Mouse (Mus musculus) heart, postnatal 0 days (tissue): ENCODE measurements at regions not wholly inside any gene's neighbourhood (a gene's known extent, or its start where the extent isn't known, plus 50 kb on each side); places are given as distances from the start of the nearest gene placed in this dataset.

Source experiments
- CTCF ChIP-seq: IDR thresholded peaks from 2 replicates; pipeline ENCODE4 v1.5.1; 2016; ENCODE audit warnings: antibody characterized with exemption, control low read depth, low read depth
- EP300 ChIP-seq: IDR thresholded peaks from 2 replicates; pipeline ENCODE4 v1.6.1; 2016; ENCODE audit warnings: antibody characterized with exemption, low read depth

GRCm38 (mm10) chr13:90325226-90325625 is 235.8 kb upstream of the Xrcc4 start:
- TF ChIP-seq EP300 (no peak), CTCF (no peak)
